Mouse (Mus musculus): ENCODE data around the gene Vps29.

Vps29 gene

GRCm38 (mm10) chr5:122399871-122400270 is 45.7 kb downstream of the Vps29 start:
- no peak for DNase-seq (ENCODE audit: low read depth, low spot score)

- no peak for DNase-seq (ENCODE audit: low read depth, low spot score)
Measured at GRCm38 (mm10) chr5:122400628-122401302, 46.6 kb downstream of the Vps29 start.

GRCm38 (mm10) chr5:122401303-122401640 is 47.1 kb downstream of the Vps29 start:
- peak; percentile 35 for DNase-seq (ENCODE audit: low read depth, low spot score)

- no peak for DNase-seq (ENCODE audit: low read depth, low spot score)
Measured at GRCm38 (mm10) chr5:122402160-122402559, 48.0 kb downstream of the Vps29 start.

- DNase-seq (ENCODE audit: low read depth, low spot score), result no peak
Measured at GRCm38 (mm10) chr5:122402772-122403171, 48.6 kb downstream of the Vps29 start.

- DNase-seq (ENCODE audit: low read depth, low spot score), result no peak
Measured at GRCm38 (mm10) chr5:122403362-122403761, 49.2 kb downstream of the Vps29 start.

- DNase-seq (ENCODE audit: low read depth, low spot score), result no peak
Measured at GRCm38 (mm10) chr5:122405537-122405936, 51.4 kb downstream of the Vps29 start.

GRCm38 (mm10) chr5:122409692-122410645 is 55.8 kb downstream of the Vps29 start:
- no peak for DNase-seq (ENCODE audit: low read depth, low spot score)

- no peak for DNase-seq (ENCODE audit: low read depth, low spot score)
Measured at GRCm38 (mm10) chr5:122411892-122412291, 57.7 kb downstream of the Vps29 start.

- DNase-seq (ENCODE audit: low read depth, low spot score), result no peak
Measured at GRCm38 (mm10) chr5:122412826-122413225, 58.7 kb downstream of the Vps29 start.

- DNase-seq (ENCODE audit: low read depth, low spot score), result no peak
Measured at GRCm38 (mm10) chr5:122414351-122414750, 60.2 kb downstream of the Vps29 start.

Data from c-Kit-negative CD71-positive TER-119-positive erythroid progenitor cells, embryonic 14.5 days (primary cell).